9 mouse cellular contexts compared by ENCODE assay signal in the genomic region with DNA sequence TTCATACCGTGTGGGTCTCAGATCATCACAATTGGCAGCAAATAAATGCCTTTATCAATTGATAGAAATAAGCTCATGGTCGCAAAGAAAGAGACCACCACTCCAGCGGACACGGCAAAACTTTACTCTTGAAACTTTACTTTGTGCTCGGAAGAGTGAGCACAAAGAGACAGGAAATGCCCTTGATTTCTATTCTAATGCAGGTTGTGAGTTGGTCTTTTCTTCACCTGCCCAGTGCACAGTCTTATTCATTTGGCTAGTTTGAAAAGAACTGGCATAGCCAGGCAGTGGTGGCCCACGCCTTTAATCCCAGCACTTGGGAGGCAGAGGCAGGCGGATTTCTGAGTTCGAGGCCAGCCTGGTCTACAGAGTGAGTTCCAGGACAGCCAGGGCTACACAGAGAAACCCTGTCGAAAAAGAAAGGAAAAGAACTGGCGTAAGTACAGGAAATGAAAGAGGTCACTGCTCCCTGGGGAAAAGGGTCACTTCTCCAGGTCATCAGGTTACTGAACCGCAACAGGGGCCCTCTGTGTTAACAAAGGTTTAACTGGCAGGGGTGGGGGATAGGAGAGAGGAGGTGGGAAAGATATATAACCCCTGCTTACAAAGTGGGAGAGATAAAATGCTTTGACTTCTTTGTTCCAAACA. TPM values are rescaled to one million over a fixed set of nuclear protein-coding genes. Genes with fewer than 3 reads are reported as not detected.
DNase-seq lines count a peak whose midpoint lies in the region; ATAC-seq and TF ChIP-seq lines count a peak whose summit lies in the region.
"Had no signal": no experiment of that assay in that cellular context is flagged by ENCODE, and none has a peak within 500 bp of the region (broad histone marks: within the 10 kb centered on the region; RNA-seq: fewer than 3 reads in every experiment).

No protein-coding gene starts in this region.

- no peak overlapping the region for H3K4me3 ChIP-seq in liver, embryonic 12.5 days
- no peak overlapping the region for H3K4me3 ChIP-seq in hindbrain, embryonic 16.5 days (ENCODE audit: low read length)
- no peak overlapping the region for H3K4me3 ChIP-seq in myocyte
- H3K4me3 ChIP-seq: heart, embryonic 12.5 days had no signal

- H3K36me3 ChIP-seq in liver, embryonic 12.5 days, result no peaks in the 10 kb centered on the region
- no peaks in the 10 kb centered on the region for H3K36me3 ChIP-seq in hindbrain, embryonic 16.5 days (ENCODE audit: control insufficient read depth, insufficient read depth, low read length)
- no peaks in the 10 kb centered on the region for H3K36me3 ChIP-seq in myocyte (ENCODE audit: control insufficient read depth, insufficient read depth)
- H3K36me3 ChIP-seq: heart, embryonic 12.5 days; limb, embryonic 13.5 days had no signal

- H3K27ac ChIP-seq in liver, embryonic 12.5 days, result no peak overlapping the region
- H3K27ac ChIP-seq in hindbrain, embryonic 16.5 days (ENCODE audit: low read depth, low read length), result no peak overlapping the region
- H3K27ac ChIP-seq: limb, embryonic 13.5 days had no signal

- H3K4me1 ChIP-seq in liver, embryonic 12.5 days, result peaks cover 20% of the 10 kb centered on the region
- H3K4me1 ChIP-seq in hindbrain, embryonic 16.5 days (ENCODE audit: control insufficient read depth, insufficient read depth, low read depth, low read length), result no peaks in the 10 kb centered on the region
- H3K4me1 ChIP-seq: limb, embryonic 13.5 days had no signal

- 0 out of 2 replicates have a peak, but pooled peaks cover 5% of the 10 kb centered on the region for H3K27me3 ChIP-seq in liver, embryonic 12.5 days (replicated peaks)
- no peaks in the 10 kb centered on the region for H3K27me3 ChIP-seq in hindbrain, embryonic 16.5 days (replicated peaks; ENCODE audit: control insufficient read depth, insufficient read depth, low read length)
- H3K27me3 ChIP-seq in myocyte (ENCODE audit: control insufficient read depth, insufficient read depth, insufficient read length), result no peaks in the 10 kb centered on the region

- no peak for ATAC-seq in liver, embryonic 12.5 days
- no peak for ATAC-seq in hindbrain, embryonic 16.5 days

- no peak for DNase-seq in liver
- DNase-seq in R1 (ENCODE audit: low read depth, low spot score), result peak; percentile 76
- no peak for DNase-seq in right cerebral cortex, postnatal 14 days
- no peak for DNase-seq in urinary bladder, adult 2 months (ENCODE audit: low spot score)

- H3K9ac ChIP-seq in liver, embryonic 12.5 days, result no peak overlapping the region
- no peak overlapping the region for H3K9ac ChIP-seq in hindbrain, embryonic 16.5 days (ENCODE audit: low read depth, low read length)
- H3K9ac ChIP-seq: heart, embryonic 12.5 days; limb, embryonic 13.5 days had no signal

- H3K9me3 ChIP-seq in liver, embryonic 12.5 days (replicated peaks), result no peaks in the 10 kb centered on the region
- no peaks in the 10 kb centered on the region for H3K9me3 ChIP-seq in hindbrain, embryonic 16.5 days (ENCODE audit: control insufficient read depth, low read length)
- H3K9me3 ChIP-seq: heart, embryonic 12.5 days; limb, embryonic 13.5 days had no signal

- 0 out of 2 replicates have a peak overlapping the region, but pooled peaks have one; percentile 54 for H3K4me2 ChIP-seq in liver, embryonic 12.5 days
- H3K4me2 ChIP-seq in hindbrain, embryonic 16.5 days (ENCODE audit: low read length), result peak overlapping the region; percentile 62; the same call in 1 of the 2 replicates
- H3K4me2 ChIP-seq in myocyte (ENCODE audit: low read depth), result peak overlapping the region; percentile 71

- TF ChIP-seq POLR2A in myocyte (IDR thresholded peaks at IDR 0.05; ENCODE audit: insufficient read length, low read depth), result no peak

- 69% methylated on average over 11 of the region's 11 CpGs for WGBS in liver, embryonic 12.5 days (ENCODE audit: insufficient replicate concordance)
- 67% methylated on average over 11 of the region's 11 CpGs for WGBS in hindbrain, embryonic 16.5 days

- H3K79me2 ChIP-seq in myocyte (ENCODE audit: control insufficient read depth, insufficient read depth), result no peaks in the 10 kb centered on the region

- H3ac ChIP-seq in myocyte (ENCODE audit: control insufficient read depth, insufficient read length), result no peak overlapping the region

TF ChIP-seq in myocyte, 11 proteins besides CTCF, POLR2A, EP300 and RAD21:
- TF ChIP-seq REST (IDR thresholded peaks at IDR 0.05; ENCODE audit: insufficient read depth, insufficient read length), result no peak
- no peak for TF ChIP-seq CEBPB (IDR thresholded peaks at IDR 0.05; ENCODE audit: insufficient read depth, poor library complexity, severe bottlenecking)
- TF ChIP-seq USF1 (IDR thresholded peaks at IDR 0.05; ENCODE audit: low read depth), result no peak
- no peak for TF ChIP-seq MYOD1 (IDR thresholded peaks at IDR 0.05; ENCODE audit: control insufficient read depth in 1 of 3, insufficient read length in 2 of 3, low read depth in 2 of 3)
- no peak for TF ChIP-seq TCF3 (IDR thresholded peaks at IDR 0.05; ENCODE audit: insufficient read length, low read depth)
- no peak for TF ChIP-seq POLR2AphosphoS2 (IDR thresholded peaks at IDR 0.05; ENCODE audit: insufficient read length, low read depth)
- TF ChIP-seq MAX (IDR thresholded peaks at IDR 0.05; ENCODE audit: low read depth), result no peak
- TF ChIP-seq SRF (IDR thresholded peaks at IDR 0.05; ENCODE audit: control insufficient read depth, insufficient read length, low read depth), result no peak
- no peak for TF ChIP-seq E2F4 (IDR thresholded peaks at IDR 0.05; ENCODE audit: insufficient read depth)
- TF ChIP-seq MYOG (IDR thresholded peaks at IDR 0.05; ENCODE audit: control insufficient read depth in 1 of 3, insufficient read depth in 1 of 3, insufficient read length in 2 of 3, low read depth in 2 of 3), result no peak
- TF ChIP-seq TCF12 (IDR thresholded peaks at IDR 0.05; ENCODE audit: insufficient read depth, poor library complexity, severe bottlenecking), result no peak

RNA-seq across cellular contexts. Expression of gene Spns3, which starts 19.5 kb away (rescaled TPM):
- polyA plus RNA-seq in liver, embryonic 12.5 days (2016; fragmentation: Nextera tagmentation; extraction: Ambion mirVana), result 1.8 and 2.0 TPM in 2 replicates
- 0.09 TPM in 1 of 2 replicates, not detected in the other for polyA plus RNA-seq in hindbrain, embryonic 16.5 days (2015; fragmentation: Nextera tagmentation; extraction: Ambion mirVana)
- 0.02 TPM for polyA plus RNA-seq in myocyte (2012; fragmentation: generic; extraction: Trizol)
- polyA plus RNA-seq in urinary bladder, adult 2 months (2012; rRNA removed), result 0.45 and 0.46 TPM in 2 replicates

RNA-seq across cellular contexts. Expression of gene Ube2g1, which starts 37.3 kb away (rescaled TPM):
- polyA plus RNA-seq in liver, embryonic 12.5 days (2016; fragmentation: Nextera tagmentation; extraction: Ambion mirVana), result 36.7 and 37.3 TPM in 2 replicates
- 76.5 and 82.2 TPM in 2 replicates for polyA plus RNA-seq in hindbrain, embryonic 16.5 days (2015; fragmentation: Nextera tagmentation; extraction: Ambion mirVana)
- polyA plus RNA-seq in myocyte (2012; fragmentation: generic; extraction: Trizol), result 13.2 TPM
- polyA plus RNA-seq in urinary bladder, adult 2 months (2012; rRNA removed), result 32.1 and 32.9 TPM in 2 replicates
